Mouse (Mus musculus) neutrophil, adult 5-6 weeks (primary cell): ENCODE results near the gene Atg4d. TPM values are rescaled to one million over a fixed set of nuclear protein-coding genes. Genes with fewer than 3 reads are reported as not detected.
"Not testable (repeated sequence)": the region's sequence is repeated elsewhere in the genome, so short reads cannot be mapped to it uniquely, and the experiment has no call there.

Experiments used
- ATAC-seq: fragments of 151-379, 151-347 bp; 2 replicates; pipeline ENCODE4 v1.8.0; 2017; ENCODE audit warnings: mild to moderate bottlenecking, moderate TSS enrichment; ENCODE audit not compliant: insufficient number of reproducible peaks, poor library complexity, low FRiP score, severe bottlenecking; ENCODE audit errors: extremely low read depth
- total RNA-seq: library from RNA; stranded (forward); fragments of 200-1000 nt; gene quantifications from 2 replicates; pipeline ENCODE4 v1.2.3, GENCODE M21; 2017

The Atg4d gene
- total RNA-seq, 1 experiment from 2014 or later, result 18.3 TPM

DNA sequence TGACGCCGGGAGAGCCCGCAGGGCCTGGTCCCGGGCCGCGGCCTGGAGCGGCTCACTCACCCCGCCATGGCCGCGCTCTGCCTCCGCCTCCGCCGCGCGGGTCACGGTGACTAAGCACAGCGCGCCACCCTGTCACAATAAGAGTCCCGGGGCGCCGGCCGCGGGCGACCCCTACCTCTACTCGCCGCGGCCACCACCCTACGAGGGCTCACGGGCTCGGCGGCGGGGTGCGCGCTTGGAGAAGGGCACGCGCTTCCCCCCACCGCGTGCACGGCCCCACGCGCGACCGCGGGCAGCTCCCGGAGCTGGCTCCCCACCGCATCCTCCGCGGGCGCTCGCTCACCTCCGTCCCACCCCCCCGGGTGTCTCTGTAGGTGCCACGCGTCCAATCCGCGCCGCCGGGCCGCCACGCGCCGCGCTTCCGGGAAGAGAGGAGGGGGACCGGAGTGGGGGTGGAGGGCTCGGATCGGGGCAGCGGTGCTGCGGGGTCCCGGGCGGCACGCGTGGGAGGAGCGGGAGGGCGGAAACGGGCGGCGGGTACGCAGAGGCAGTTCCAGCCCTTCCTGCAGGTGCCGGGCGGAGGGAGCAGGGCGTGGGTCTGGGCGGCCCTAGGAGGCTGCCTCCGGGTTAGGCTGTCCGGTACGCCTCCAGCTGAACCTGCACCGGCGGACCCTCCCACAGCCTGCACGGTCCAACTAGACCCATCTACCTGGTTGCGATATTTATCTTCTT, 26.2 kb upstream of the Atg4d start, which contains the start of gene Keap1:
TSS of gene Keap1 (minus strand) at position 629 of the 732 bp plus-strand sequence.
- ATAC-seq, result peak; percentile 30

DNA sequence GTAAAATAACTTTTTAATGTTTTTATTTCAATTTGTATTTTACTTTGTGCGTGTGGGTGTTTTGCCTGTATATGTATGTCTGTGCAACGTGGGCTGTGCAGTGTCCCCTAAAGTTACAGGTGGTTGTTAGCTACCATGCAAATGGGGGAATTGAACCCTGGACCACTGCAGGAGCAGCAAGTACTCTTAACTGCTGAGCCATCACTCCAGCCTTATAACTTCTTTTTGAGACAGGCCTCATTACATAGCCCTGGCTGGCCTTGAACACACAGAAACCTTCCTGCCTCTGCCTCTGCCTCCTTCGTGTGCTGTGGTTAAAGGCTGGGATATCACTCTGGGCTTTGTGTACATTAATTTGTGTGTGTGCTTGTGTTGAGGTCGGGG, 25.6 kb upstream of the Atg4d start:
- no peak for ATAC-seq

- peak; percentile 78 for ATAC-seq
Observed at GRCm38 (mm10) chr9:21241343-21241742, 23.8 kb upstream of the Atg4d start.

DNA sequence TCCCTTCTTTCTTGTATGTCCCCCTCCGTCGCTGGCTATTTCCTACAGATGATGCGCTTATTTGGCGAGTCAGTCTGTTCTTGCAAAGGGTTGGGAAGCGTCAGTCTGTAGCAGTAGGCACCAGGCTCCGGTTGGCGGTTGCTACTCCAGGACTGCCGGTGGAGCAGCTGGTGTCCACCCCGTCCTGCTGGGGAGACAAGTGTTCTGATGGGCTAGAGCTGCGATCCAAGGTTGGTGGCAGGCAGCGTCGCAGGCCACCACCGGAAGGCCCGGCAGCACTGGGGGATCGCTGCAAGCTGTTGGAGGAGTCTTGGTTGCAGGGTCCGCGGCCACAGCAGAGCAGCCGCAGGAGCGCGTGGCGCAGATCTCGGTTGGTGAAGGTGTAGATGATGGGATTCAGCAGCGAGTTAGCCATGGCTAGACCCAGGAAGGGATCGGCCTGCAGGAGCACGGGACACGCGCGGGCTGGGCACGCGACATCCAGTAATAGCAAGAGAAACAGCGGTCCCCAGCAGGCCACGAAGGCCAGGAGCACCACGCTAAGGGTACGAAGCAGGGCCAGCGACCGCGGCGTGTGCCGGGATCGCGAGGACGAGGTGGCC, 21.2 kb upstream of the Atg4d start:
- ATAC-seq, result no peak

GRCm38 (mm10) chr9:21244428-21245112, 20.5 kb upstream of the Atg4d start:
- no peak for ATAC-seq

- no peak for ATAC-seq
Observed at GRCm38 (mm10) chr9:21245113-21245487, 20.0 kb upstream of the Atg4d start.

DNA sequence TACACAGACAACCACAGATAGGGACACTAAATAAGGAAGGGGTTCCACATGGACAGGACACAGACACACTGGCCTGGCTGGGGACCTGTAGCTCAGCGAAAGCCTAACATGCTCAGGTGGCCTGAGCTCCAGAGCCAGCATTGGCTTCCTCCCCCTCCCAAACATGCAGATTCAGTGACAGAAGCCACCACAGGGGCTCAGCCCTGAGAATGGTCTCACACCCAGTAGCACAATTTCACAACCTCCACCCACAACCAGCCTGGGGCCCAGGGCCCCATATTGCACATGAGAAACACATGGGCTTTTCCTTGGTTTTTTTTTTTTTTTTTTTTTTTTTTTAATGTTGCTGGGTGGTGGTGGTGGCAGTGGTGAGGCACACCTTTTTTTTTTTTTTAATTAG, 18.8 kb upstream of the Atg4d start:
- ATAC-seq, result no peak

- ATAC-seq, result no peak
Observed at GRCm38 (mm10) chr9:21248326-21248725, 16.8 kb upstream of the Atg4d start, which contains the start of gene S1pr5. S1pr5 (minus strand) TSS chr9:21248443.

DNA sequence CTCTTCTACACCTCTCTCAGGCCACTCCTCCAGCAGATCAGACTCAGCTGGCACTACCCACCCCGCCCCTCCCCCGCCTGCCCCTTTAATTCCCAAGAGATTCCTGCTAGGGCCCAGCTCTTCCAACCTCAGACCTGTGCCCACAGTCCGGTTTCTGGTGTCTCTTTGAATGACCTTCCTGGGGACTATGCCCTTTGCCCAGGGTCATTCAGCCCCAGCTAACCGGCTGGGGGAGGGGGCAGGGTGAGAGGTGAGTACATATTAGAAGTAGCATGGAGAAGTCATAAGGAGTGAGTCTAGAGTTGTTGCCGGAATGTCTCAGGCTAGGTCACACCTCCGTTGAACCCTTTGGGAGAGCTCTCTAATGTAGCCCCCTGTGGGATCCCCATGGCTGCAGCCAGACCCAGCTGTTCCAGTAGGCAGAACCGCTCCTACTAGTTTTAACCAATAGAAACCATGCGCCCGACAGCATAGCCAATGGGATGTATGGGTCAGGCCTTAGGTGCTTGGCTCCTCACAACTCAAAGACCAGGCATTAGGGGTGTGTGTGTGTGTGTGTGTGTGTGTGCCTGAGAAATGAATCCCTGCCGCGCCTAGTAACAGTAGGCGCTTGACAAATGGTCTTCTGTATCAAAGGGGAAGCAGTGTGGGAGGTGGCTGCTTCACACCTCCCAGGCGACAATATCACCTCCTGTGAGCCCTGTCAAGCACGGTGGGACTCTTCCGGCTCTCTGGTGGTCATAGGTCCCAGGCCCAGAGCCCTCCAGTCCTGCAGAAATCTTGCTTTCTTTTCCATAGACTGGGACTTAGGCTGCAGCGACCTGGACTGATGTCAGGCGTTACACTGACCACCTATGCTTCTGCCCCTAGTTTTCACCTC, 15.2 kb upstream of the Atg4d start:
- ATAC-seq, result no peak

DNA sequence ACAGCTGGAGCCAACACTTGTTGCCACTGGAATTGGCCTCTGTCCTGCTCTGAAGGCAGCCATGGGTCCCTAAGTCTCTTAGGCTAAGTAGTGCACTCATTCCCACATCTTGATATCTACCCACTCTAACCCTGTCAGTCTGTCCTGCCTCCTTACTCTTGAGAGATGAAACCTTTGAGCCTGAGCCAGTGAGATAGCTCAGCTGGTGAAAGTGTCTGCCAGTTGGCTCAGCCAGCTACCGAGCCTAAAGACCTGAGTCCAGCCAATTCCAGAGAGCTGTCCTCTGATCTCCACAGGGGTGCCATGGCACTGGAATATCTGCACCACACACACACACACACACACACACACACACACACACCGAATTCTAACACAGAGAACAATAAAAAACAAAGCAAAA, 14.6 kb upstream of the Atg4d start:
- no peak for ATAC-seq

DNA sequence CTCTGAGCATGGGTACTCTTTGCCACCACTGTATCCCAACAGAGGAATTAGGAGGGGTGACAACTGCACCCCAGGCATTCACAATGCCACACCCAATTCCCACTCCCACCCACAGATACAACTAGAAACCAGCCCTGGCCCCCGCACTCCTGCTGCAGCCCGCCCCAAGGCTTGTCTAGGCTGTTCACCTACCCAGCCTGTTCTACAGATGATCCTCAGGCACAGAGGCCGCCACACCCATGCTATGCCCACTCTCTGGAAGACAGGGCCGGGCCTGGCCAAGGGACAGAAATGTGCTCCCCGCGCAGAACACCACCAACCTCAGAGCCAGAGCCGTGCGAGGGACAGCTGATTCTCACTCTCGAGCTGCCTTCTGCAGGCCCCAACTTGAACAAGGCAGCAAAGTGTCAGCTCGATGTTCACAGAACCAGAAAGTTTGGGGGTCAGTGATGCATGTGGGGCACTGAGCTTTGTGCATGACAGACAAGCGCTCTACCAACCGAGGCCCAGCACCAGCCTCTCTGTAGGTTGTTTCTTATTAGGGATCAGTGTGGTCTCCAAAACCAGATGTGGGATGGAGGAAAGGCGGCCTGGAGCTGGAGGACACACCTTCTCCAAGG, 13.9 kb upstream of the Atg4d start:
- no peak for ATAC-seq

- no peak for ATAC-seq
Observed at GRCm38 (mm10) chr9:21254690-21255089, 10.4 kb upstream of the Atg4d start.

GRCm38 (mm10) chr9:21256349-21256748, 8.7 kb upstream of the Atg4d start:
- ATAC-seq, result not testable (repeated sequence)

DNA sequence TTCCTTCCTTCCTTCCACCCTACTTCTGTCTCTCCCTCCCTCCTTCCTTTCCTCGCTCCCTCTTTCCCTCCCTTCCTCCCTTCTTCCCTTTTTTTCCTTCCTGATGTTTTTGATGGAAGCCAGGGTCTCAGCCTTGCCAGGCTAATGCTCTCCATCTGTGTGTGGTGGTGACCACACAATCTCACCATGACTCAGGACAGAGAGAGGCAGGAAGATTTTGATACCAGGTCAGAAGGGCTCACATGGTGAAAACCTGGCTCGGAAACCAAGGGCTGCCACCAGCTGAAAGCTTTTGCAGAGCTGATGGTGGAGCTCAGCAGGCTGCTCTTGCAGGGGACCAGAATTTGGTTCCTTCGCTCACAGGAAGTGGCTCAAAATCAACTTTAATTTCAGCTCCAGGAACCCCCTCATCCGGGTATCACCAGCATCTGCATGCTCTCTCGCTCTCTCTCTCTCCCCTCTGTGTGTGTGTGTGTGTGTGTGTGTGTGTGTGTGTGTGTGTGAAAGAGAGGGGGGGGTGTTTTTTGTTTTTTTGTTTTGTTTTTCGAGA, 4.5 kb upstream of the Atg4d start:
- ATAC-seq, result no peak

GRCm38 (mm10) chr9:21261831-21262230, 3.3 kb upstream of the Atg4d start:
- no peak for ATAC-seq

DNA sequence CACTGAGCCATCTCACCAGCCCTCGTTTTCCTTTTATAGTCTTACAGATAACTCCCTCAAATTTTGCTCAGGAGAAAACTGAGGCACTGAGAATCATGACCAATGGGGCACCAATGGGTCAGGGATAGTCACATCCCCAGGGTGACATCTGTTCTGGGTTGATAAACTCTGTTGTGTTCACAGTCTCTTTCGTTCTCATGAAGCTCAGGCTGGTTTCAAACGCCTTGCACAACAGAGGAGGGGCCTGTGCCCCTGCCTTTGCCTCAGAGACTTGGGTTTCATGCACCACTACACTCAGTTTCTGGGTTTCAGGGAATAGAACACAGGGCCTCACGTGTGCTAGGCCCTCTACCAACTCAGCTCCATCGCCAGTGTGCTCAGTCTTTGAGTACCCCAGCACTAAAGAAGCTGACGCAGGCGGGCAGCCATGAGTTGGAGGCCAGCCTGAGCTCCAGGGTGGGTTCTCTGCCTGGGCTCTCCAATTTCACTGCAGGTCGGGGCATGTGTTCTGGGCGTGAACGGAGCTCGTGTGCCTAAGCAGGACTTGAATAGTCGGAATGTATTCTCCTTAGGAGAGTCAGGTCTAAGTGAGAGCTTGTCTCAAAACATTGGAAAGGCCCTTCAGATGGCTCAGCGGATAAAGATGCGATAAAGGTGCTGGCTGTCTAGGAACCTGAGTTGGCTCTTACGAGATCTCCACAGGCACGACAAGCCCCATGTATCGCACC, 657 bp upstream of the Atg4d start:
- ATAC-seq, result no peak

DNA sequence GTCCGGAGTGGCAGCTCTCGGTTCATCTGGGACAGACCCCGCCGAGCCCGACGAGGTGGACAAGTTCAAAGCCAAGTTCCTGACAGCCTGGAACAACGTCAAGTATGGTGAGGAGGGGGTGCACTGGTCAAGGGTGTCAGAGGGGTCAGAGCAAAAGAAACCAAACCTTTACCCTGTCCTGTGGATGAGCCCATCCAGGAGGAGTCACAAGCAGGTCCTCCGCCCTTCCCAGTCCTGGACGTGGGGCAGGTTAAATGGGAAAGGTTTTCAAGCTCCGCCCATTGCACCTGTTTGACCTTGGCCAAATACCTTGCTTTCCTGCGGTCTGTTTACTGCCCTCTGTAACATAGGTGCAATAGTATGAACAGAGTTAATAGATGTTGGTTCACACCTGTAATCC, 518 bp downstream of the Atg4d start:
- ATAC-seq, result no peak

DNA sequence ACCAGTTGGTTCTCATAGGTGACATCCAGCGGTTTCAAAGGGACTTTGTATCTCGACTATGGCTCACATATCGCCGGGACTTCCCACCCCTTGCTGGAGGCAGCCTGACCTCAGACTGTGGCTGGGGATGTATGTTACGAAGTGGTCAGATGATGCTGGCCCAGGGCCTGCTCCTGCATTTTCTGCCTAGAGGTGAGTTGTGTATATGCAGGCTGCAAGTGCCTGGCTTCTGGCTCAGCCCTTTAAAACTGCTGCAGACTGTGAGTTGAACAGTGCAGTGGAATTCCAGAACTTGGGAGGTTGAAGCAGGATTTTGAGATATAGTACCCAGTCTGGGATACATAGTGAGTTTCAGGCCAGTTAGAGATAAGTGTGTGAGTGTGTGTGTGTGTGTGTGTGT, 1.8 kb downstream of the Atg4d start:
- no peak for ATAC-seq
